Mouse (Mus musculus): ENCODE data around the gene Anks1b. TPM values are rescaled to one million over a fixed set of nuclear protein-coding genes. Genes with fewer than 3 reads are reported as not detected.

Gene Anks1b
- polyA plus RNA-seq (2017; shearing (Covaris generic)) = 1 to 10 TPM in 1 of 2 experiments, under 1 TPM in 1; 0.78 to 1.3 TPM

DNA sequence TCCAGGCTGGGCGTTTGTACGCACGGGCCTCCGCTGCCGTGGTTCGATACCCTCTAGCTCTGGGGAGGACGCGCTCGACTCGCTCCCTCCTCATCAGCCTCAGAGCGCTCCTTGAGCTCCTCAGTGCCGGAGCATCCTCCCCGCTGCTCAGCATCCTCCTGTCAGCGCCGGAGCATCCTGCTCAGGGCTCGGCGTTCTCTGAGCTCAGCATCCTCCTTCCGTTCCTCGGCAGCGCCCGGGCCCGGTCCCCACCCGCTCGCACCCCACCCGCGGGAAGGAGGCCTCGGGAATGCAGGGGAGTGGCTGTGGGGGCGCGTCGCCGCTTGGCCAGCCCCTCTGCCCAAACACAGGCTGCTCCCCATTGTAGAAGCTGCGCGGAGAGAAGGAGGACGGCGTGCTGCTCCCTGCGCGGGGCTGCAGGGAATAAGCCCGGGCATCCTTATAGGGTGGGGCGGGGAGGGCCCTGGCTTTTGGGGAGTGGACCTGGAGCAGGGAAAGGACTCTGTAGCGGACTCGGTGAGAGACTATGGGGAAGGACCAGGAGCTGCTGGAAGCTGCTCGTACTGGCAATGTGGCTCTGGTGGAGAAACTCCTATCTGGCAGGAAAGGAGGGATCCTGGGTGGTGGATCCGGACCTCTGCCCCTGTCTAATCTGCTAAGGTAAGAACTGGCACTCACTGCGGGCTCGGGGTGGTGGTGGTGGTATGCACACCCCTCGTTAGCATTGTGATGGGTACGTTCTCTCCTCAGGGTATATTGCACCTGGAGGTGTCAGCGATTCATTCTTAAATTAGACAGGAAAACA is at the start of gene Anks1b:
Gene Anks1b, plus strand, starts transcription at position 364 of the 805 bp plus-strand sequence.

Other genes starting within 250 kb of the Anks1b start
- 10 to 100 TPM; 13.3 to 15.6 TPM for gene Scyl2, start 187.2 kb upstream of the Anks1b start, polyA plus RNA-seq (2017; shearing (Covaris generic))
- 10 to 100 TPM; 29.5 to 49.8 TPM for gene Actr6, start 141.2 kb upstream of the Anks1b start, polyA plus RNA-seq (2017; shearing (Covaris generic))
- gene Uhrf1bp1l, start 128.5 kb upstream of the Anks1b start, polyA plus RNA-seq (2017; shearing (Covaris generic)) = 10 to 100 TPM; 25.7 to 39.0 TPM

Measured in inflammation-experienced regulatory T-cells (primary cell).